Mouse (Mus musculus) limb, embryonic 11.5 days (tissue): ENCODE measurements around the gene Sclt1. TPM values are rescaled to one million over a fixed set of nuclear protein-coding genes. Genes with fewer than 3 reads are reported as not detected.

Experiments used
- ATAC-seq: fragments of 200-750 bp; cut with Nextera tagmentation; 2 replicates; pipeline ENCODE4 v1.8.0; 2017; ENCODE audit warnings: low read depth; ENCODE audit not compliant: insufficient number of reproducible peaks, low FRiP score, low TSS enrichment
- DNase-seq: peaks from one replicate; pipeline ENCODE4 v3.0.0-alpha.2; 2015; ENCODE audit warnings: low spot score
- H3K27ac ChIP-seq: fragments of 300-500 bp; sonication (generic); replicated peaks from 2 replicates; pipeline ENCODE4 v1.5.1; 2014; ENCODE audit warnings: low read depth, mild to moderate bottlenecking, low read length
- H3K27me3 ChIP-seq: fragments of 300-500 bp; sonication (generic); 2 replicates; pipeline ENCODE4 v1.6.1; 2014; ENCODE audit warnings: mild to moderate bottlenecking, low read length, mixed read lengths; ENCODE audit not compliant: control insufficient read depth, insufficient read depth
- H3K36me3 ChIP-seq: fragments of 300-500 bp; sonication (generic); 2 replicates; pipeline ENCODE4 v1.6.1; 2014; ENCODE audit warnings: mild to moderate bottlenecking, low read length, moderate library complexity, mixed read lengths; ENCODE audit not compliant: control insufficient read depth, insufficient read depth
- H3K4me1 ChIP-seq: fragments of 300-500 bp; sonication (generic); 2 replicates; pipeline ENCODE4 v1.6.1; 2014; ENCODE audit warnings: low read length, mixed read lengths; ENCODE audit not compliant: control insufficient read depth, insufficient read depth
- H3K4me2 ChIP-seq: fragments of 300-500 bp; sonication (generic); 2 replicates; pipeline ENCODE4 v1.6.1; 2014; ENCODE audit warnings: low read depth, mild to moderate bottlenecking, moderate library complexity; ENCODE audit not compliant: severe bottlenecking
- H3K4me3 ChIP-seq: fragments of 300-500 bp; sonication (generic); 2 replicates; pipeline ENCODE4 v1.5.1; 2014; ENCODE audit warnings: low read depth, low read length
- H3K9ac ChIP-seq: fragments of 300-500 bp; sonication (generic); 2 replicates; pipeline ENCODE4 v1.6.1; 2014; ENCODE audit warnings: mild to moderate bottlenecking, low read length
- H3K9me3 ChIP-seq: fragments of 300-500 bp; sonication (generic); 2 replicates; pipeline ENCODE4 v1.6.1; 2016; ENCODE audit warnings: low read length; ENCODE audit not compliant: control insufficient read depth
- WGBS: fragments of 180-500 bp; shearing (Covaris S2); extraction: QIAGEN DNeasy Blood & Tissue Kit; methylation state at CpG from one replicate; pipeline ENCODE4 v1.1.7; 2014; 5-methylcytosine and 5-hydroxymethylcytosine counted together
- polyA plus RNA-seq: library from polyadenylated mRNA; unstranded; fragments of >200 nt; fragmentation: Nextera tagmentation; extraction: Ambion mirVana; gene quantifications from 2 replicates; pipeline ENCODE4 v1.2.1, GENCODE M21; 2014

Sclt1 gene
- polyA plus RNA-seq, 1 experiment from 2014 or later = 27.3 TPM

- Histone ChIP-seq H3K4me2 (no peak overlapping the region), H3K27me3 (no peaks in the 10 kb centered on the region), H3K4me3 (no peak overlapping the region), H3K9me3 (no peaks in the 10 kb centered on the region), H3K9ac (no peak overlapping the region), H3K27ac (no peak overlapping the region), H3K4me1 (no peaks in the 10 kb centered on the region), H3K36me3 (peaks cover 2% of the 10 kb centered on the region; the same call in 1 of the 2 replicates)
- DNase-seq (no peak), ATAC-seq (no peak)
- 40% methylated on average over 5 of the region's 5 CpGs for WGBS
Measured at GRCm38 (mm10) chr3:41603470-41604019, 138.8 kb downstream of the Sclt1 start.

GRCm38 (mm10) chr3:41602933-41603332 lies 139.4 kb downstream of the Sclt1 start:
- H3K9me3 ChIP-seq = no peaks in the 10 kb centered on the region
- H3K27me3 ChIP-seq = no peaks in the 10 kb centered on the region
- H3K36me3 ChIP-seq = peaks cover 2% of the 10 kb centered on the region; the same call in 1 of the 2 replicates
- 64% methylated on average over 10 of the region's 10 CpGs for WGBS
- H3K27ac ChIP-seq = no peak overlapping the region
- H3K4me2 ChIP-seq = no peak overlapping the region
- DNase-seq = no peak
- no peaks in the 10 kb centered on the region for H3K4me1 ChIP-seq
- no peak overlapping the region for H3K9ac ChIP-seq
- H3K4me3 ChIP-seq = no peak overlapping the region
- no peak for ATAC-seq

GRCm38 (mm10) chr3:41601226-41602020 lies 140.9 kb downstream of the Sclt1 start:
- no peak for DNase-seq
- H3K36me3 ChIP-seq = peaks cover 2% of the 10 kb centered on the region; the same call in 1 of the 2 replicates
- 91% methylated on average over 9 of the region's 9 CpGs for WGBS
- ATAC-seq = no peak
- no peak overlapping the region for H3K9ac ChIP-seq
- H3K27ac ChIP-seq = no peak overlapping the region
- H3K4me2 ChIP-seq = no peak overlapping the region
- no peak overlapping the region for H3K4me3 ChIP-seq
- no peaks in the 10 kb centered on the region for H3K9me3 ChIP-seq
- no peaks in the 10 kb centered on the region for H3K27me3 ChIP-seq
- no peaks in the 10 kb centered on the region for H3K4me1 ChIP-seq

GRCm38 (mm10) chr3:41599806-41600589 lies 142.3 kb downstream of the Sclt1 start:
- WGBS = 88% methylated on average over 14 of the region's 14 CpGs
- H3K36me3 ChIP-seq = no peaks in the 10 kb centered on the region; the same call in 1 of the 2 replicates
- H3K4me3 ChIP-seq = no peak overlapping the region
- no peaks in the 10 kb centered on the region for H3K4me1 ChIP-seq
- DNase-seq = peak; percentile 67
- H3K27ac ChIP-seq = no peak overlapping the region
- no peak overlapping the region for H3K9ac ChIP-seq
- no peaks in the 10 kb centered on the region for H3K27me3 ChIP-seq
- no peak for ATAC-seq
- H3K4me2 ChIP-seq = no peak overlapping the region
- H3K9me3 ChIP-seq = no peaks in the 10 kb centered on the region

- H3K27me3 ChIP-seq = no peaks in the 10 kb centered on the region
- no peaks in the 10 kb centered on the region; the same call in 1 of the 2 replicates for H3K36me3 ChIP-seq
- no peak overlapping the region for H3K4me3 ChIP-seq
- DNase-seq = no peak
- no peak overlapping the region for H3K9ac ChIP-seq
- no peaks in the 10 kb centered on the region for H3K4me1 ChIP-seq
- H3K27ac ChIP-seq = no peak overlapping the region
- H3K9me3 ChIP-seq = no peaks in the 10 kb centered on the region
- no peak for ATAC-seq
- H3K4me2 ChIP-seq = no peak overlapping the region
- 96% methylated on average over 10 of the region's 10 CpGs for WGBS
Measured at GRCm38 (mm10) chr3:41599226-41599625, 143.1 kb downstream of the Sclt1 start.

GRCm38 (mm10) chr3:41598412-41598811 lies 143.9 kb downstream of the Sclt1 start:
- Histone ChIP-seq H3K9ac (no peak overlapping the region), H3K4me1 (no peaks in the 10 kb centered on the region), H3K36me3 (peaks cover 4% of the 10 kb centered on the region; the same call in 1 of the 2 replicates), H3K27me3 (no peaks in the 10 kb centered on the region), H3K27ac (no peak overlapping the region), H3K4me2 (no peak overlapping the region), H3K4me3 (no peak overlapping the region), H3K9me3 (no peaks in the 10 kb centered on the region)
- 65% methylated on average over 9 of the region's 9 CpGs for WGBS
- ATAC-seq (no peak), DNase-seq (no peak)

- H3K4me1 ChIP-seq = no peaks in the 10 kb centered on the region
- peaks cover 4% of the 10 kb centered on the region; the same call in 1 of the 2 replicates for H3K36me3 ChIP-seq
- no peaks in the 10 kb centered on the region for H3K9me3 ChIP-seq
- H3K4me2 ChIP-seq = no peak overlapping the region
- ATAC-seq = no peak
- no peak for DNase-seq
- 93% methylated on average over 8 of the region's 8 CpGs for WGBS
- no peak overlapping the region for H3K9ac ChIP-seq
- H3K4me3 ChIP-seq = no peak overlapping the region
- H3K27ac ChIP-seq = no peak overlapping the region
- H3K27me3 ChIP-seq = no peaks in the 10 kb centered on the region
Measured at GRCm38 (mm10) chr3:41597036-41597435, 145.3 kb downstream of the Sclt1 start.

- Histone ChIP-seq H3K27me3 (no peaks in the 10 kb centered on the region), H3K36me3 (peaks cover 4% of the 10 kb centered on the region; the same call in 1 of the 2 replicates), H3K27ac (no peak overlapping the region), H3K4me2 (no peak overlapping the region), H3K9me3 (no peaks in the 10 kb centered on the region), H3K9ac (no peak overlapping the region), H3K4me1 (no peaks in the 10 kb centered on the region), H3K4me3 (no peak overlapping the region)
- no peak for DNase-seq
- WGBS = 92% methylated on average over 4 of the region's 4 CpGs
- ATAC-seq = no peak
Measured at GRCm38 (mm10) chr3:41595010-41595409, 147.3 kb downstream of the Sclt1 start.
